Mouse (Mus musculus) neural tube, embryonic 10.5 days (tissue): ENCODE data around the gene Pgghg.

ENCODE experiments used
- DNase-seq: peaks from one replicate; pipeline ENCODE4 v3.0.0-alpha.2; 2017; ENCODE audit warnings: low spot score; ENCODE audit errors: extremely low spot score

Pgghg gene

DNA sequence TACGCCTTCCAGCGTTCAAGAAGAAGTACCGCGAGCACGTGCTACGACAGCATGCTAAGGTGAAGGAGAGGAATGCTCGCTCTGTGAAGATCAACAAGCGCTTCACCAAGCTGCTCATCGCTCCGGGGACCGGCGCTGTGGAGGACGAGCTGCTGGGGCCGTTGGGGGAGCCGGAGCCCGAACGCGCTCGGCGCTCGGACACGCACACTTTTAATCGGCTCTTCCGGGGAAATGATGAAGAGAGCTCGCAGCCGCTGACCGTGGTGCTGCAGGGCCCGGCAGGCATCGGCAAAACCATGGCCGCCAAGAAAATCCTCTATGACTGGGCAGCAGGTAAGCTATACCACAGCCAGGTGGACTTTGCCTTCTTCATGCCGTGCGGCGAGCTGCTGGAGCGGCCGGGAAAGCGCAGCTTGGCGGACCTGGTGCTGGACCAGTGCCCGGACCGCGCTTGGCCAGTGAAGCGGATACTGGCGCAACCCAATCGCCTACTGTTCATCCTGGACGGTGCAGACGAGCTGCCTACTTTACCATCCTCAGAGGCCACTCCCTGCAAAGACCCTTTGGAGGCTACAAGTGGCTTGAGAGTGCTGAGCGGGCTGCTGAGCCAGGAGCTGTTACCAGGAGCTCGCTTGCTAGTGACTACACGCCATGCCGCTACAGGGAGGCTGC lies 18.7 kb upstream of the Pgghg start:
- peak; percentile 59 for DNase-seq

DNA sequence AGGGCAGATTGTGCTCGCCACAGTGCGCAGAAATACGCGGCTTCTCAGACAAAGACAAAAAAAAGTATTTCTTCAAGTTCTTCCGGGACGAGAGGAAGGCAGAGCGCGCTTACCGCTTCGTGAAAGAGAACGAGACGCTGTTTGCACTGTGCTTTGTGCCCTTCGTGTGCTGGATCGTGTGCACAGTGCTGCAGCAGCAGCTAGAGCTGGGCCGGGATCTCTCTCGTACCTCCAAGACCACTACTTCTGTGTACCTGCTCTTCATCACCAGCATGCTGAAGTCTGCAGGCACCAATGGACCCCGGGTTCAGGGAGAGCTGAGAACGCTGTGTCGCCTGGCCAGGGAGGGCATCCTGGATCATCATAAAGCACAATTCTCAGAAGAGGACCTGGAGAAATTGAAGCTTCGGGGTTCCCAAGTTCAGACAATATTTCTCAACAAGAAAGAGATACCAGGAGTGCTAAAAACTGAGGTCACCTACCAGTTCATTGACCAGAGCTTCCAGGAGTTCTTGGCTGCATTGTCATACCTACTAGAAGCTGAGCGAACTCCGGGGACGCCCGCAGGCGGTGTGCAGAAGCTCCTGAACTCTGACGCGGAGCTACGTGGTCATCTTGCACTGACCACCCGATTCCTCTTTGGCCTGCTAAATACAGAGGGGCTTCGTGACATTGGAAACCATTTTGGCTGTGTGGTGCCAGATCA lies 18.0 kb upstream of the Pgghg start:
- DNase-seq = peak; percentile 45

DNA sequence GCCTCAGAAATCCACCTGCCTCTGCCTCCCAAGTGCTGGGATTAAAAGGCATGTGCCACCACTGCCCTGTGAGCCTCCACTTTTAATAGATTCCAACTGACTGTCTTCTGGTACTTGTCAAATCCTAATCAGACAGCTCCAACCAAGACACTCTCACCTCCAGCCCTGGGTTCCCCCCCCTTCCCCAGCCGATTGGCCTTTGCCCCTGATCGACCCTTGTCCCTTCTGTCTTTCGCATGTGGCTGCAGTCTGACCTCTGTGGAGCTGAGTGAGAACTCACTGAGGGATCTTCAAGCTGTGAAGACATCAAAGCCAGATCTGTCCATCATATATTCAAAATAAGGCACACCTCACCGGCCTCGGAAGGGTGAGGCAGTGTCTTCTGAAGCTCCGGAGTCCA lies 14.0 kb upstream of the Pgghg start:
- no peak for DNase-seq

DNA sequence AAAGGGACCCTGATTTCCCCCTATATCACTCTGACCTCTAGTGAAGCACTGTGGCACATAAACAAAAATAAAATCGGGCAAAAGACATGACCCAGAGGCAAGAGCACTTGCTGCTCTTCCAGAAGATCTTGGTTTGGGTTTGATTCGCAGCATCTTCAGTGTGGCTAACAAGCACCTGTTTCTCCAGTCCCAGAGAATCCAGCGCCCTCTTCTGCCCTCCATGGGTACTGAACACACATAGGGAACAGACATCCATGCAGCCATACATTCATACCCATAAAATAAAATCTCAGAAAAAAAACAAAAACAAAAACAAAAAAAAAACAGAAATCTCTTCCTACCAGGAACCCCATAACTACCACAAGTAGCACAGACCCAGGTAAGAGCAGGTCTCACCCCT lies 2.8 kb upstream of the Pgghg start:
- DNase-seq = no peak

DNA sequence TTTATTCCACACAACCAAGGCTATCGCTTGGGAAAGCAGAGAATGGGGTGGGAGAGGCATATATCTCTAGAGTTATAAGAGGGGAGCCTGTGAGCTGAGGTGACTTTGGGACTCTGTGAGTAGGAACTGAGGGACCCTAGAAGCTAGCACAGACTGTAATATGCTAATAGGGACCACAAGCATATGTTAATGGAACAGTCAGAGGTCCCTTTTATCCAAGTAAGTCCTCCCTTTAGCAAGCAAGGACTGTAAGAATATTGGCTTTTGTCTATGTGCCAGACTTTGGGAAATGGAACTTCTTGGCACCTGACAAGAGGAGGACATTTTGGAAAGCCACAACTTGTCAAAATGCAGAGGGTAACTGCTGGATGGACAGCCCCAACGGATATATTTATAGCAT lies 2.3 kb upstream of the Pgghg start:
- no peak for DNase-seq

DNA sequence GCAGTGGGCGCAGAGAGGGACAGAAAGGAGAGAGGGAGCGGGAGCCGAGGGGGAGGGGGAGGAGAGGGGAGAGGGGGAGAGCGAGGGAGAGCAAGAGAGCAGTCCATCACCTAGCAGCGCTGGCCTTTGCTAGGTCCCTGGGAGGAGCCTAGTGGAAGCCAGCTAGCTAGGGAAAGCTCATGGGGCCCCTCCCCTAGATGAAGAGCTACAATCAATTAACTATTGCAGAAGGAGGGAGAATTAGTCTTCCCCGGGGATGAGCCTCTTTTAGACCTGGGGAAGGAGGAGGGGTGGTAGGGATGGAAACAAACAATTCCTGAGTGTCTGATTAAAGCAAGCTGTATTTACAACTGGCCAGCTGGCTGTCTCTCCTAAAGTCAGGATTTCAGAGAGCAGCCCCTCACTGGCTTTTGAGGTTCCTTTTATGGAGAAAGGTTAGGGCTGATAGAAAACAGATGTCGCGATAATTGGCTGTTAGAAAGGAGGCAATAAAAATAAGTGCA lies 1.5 kb upstream of the Pgghg start:
- DNase-seq = peak; percentile 44

DNA sequence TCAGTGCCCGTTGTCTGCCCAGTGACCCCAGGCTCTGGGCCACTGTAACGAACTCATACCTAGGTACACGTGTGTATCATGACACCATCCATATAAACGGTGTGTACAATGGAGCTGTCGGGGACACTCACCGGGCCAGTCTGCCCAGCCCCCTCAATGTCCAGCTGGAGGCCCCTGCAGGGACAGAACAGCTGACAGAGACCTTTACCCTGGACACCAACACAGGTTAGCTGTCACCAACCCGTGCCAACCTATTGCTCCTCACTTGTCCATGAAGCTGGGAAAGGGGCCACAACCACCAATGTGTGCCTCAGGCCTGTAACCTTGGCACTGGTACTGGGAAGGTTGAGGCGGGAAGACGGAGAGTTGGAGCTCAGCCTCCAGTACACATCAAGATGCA lies 1.1 kb downstream of the Pgghg start:
- DNase-seq = no peak

DNA sequence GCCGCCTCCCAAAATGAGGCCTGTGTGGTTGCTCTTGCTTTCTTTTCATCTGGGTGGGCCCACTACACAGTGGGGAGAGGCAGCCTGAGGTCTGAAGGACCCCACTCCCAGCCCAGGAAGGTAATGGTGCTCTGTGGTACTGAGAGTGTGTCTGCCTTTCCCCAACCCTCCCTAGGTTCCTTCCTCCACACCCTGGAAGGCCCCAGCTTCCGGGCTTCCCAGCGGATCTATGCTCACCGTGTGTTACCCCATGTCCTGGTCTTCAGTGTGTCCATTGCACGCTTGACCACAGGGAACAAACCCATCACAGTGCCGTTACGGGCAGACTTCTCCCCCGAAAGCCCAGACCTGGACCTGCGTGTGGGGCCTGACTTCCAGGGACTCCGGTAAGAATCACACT lies 1.6 kb downstream of the Pgghg start:
- no peak for DNase-seq

DNA sequence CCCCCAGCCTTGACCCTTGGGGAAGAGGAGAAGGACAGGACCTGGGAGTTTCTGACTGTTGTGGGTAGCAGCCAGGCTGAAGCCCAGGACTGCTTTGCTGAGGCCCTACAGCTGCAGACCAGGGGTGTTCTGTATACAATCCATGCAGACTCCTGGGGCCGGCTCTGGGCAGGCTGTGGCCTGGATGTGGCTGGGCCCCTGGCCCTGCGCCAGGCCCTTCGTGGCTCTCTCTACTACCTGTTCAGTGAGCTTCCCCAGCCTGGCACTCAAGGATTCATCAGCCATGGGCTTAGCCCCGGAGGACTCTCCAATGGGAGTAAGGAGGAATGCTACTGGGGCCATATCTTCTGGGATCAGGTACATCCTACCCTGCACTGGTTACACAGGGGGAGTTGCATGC lies 2.2 kb downstream of the Pgghg start:
- DNase-seq = no peak

DNA sequence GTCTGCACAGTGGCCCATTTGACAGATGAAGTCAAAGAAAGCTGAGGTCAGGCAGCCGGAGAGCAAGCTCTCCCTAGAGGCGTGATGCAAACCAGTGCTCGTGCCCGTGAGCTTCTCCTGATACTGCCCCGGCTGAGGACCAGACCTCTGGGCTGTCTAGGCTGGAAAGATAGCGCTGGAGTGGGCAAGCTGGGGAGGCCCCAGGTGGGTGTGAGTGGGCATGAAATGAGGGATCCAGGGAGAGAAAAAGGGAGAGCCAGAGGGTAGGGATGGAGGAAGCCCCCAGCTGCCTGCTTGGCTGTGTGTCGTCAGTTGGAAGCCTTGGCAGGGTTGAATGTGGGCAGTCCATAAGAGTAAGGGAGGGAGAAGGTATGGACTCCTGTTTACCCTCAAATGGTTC lies 3.0 kb downstream of the Pgghg start:
- DNase-seq = no peak

DNA sequence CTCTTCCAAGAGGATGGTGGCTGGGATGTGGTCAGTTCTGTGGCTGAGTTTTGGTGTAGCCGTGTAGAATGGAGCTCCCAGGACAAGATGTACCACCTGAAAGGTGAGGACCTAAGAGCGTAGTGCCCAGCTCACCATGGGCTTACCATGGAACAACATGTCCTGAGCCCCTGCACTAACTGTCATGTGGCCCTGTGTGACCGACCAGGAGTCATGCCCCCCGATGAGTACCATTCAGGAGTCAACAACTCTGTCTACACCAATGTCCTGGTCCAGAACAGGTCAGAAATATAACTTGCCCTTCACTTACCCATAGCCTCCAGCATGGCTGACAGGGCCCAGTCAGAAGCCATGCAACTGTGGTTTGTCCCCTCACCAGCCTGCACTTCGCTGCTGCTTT lies 4.1 kb downstream of the Pgghg start:
- DNase-seq = no peak

DNA sequence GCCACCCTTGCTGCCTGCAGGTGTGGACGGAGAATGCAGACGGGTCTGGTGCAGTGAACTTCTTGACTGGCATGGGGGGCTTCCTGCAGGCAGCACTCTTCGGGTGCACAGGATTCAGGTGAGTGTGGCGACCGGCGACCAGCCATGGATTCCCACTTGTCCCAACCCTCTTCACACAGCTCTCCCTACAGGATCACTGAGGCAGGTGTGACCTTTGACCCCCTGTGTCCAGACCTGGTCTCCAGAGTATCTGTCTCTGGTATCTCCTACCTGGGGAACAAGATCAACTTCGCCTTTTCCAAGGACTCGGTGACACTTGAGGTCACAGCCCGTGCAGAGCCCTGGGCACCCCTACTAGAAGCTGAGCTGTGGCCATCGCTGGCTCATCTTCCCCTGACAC lies 5.1 kb downstream of the Pgghg start:
- no peak for DNase-seq

DNA sequence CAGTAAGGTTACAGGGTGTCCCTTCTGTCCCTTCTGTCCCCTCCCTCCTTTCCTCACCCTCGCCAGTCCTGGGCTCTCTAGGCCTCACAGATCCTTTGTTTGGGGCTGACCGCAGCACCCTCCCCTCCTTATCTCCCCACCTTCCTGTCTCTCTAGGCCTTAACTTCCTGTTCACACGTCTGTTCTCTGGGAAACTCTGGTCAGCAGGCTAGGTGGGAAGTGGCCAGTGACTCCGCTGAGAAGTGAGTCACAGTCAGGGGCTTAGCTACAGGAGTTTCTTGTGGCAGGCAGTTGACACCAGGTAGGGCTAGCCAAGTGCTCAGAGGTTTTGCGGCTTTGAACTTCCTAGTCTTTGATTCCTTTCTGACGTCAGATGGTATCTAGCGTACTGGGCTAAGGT lies 5.8 kb downstream of the Pgghg start:
- DNase-seq = no peak

DNA sequence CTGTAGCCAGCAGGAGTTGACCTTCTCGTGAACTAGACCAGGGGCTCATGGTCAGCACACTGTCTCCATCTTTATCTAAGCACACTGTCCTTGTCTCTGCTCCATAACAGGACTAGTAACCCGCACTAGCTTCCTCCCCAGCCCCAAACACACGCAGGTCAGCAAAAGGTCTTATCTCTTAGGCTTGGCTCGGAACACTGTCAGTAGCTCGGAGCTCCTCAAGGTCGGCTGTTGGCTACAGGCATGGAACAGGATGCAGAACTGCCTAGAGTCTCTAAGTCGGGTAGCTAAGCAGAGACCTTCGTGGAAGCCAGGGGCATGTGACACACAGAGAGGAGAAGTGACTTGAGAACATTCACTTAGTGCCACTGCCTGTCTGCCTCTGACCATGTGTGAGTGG lies 7.0 kb downstream of the Pgghg start:
- DNase-seq = no peak

DNA sequence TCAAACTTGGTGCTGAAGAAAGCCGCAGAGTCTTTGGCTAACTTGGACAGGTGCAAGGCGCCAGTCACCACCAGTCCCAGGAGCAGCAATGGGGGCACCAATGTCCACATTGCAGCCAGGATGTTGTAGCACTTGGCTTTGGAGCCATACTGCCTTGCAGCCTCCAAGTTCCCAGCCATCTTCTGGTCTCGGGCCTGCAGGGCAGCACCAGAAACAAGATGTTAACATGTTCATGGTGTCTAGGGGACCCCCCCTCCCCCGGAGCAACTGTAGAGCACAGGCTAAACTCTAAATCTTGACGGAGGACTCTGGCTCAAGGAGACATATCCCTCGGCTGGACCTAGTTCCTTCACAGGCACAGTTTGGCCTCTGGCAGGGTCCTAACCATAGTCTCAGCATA lies 8.1 kb downstream of the Pgghg start:
- no peak for DNase-seq

DNA sequence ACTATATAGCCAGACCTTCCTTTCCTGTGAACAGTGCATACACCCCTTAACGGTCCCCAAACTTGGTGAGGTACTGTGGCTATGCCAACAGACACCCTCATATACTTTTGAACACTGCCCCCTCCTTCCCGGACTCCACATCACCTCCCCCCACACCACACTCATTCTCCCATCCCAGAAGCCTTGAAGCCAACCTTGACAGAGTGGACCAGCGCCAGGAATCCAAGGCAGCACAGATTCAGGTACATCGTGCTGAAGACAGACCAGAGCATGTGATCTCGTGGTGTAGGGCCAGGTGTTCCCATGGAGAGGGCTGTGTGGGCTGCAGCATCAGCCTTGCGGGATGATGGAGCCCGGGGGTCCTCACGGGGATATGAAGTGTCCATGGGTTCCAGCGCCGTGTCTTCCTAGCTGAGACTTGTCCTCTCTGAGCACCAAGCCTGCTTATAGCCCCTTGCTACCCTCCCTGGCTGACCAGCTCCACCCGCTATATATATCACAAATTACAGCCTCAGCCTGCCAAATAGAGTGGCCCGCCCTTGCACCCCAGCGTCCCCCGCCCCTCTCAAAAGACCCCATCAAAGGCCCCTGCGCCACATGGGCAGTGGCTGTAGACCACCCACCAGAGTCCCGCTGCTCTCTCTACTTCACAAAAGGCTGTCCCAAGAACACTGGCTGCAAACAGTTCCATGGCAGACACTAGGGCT lies 8.8 kb downstream of the Pgghg start, which contains the start of gene Ifitm5:
Gene Ifitm5, minus strand, starts transcription at position 468 of the 707 bp plus-strand sequence.
- no peak for DNase-seq

DNA sequence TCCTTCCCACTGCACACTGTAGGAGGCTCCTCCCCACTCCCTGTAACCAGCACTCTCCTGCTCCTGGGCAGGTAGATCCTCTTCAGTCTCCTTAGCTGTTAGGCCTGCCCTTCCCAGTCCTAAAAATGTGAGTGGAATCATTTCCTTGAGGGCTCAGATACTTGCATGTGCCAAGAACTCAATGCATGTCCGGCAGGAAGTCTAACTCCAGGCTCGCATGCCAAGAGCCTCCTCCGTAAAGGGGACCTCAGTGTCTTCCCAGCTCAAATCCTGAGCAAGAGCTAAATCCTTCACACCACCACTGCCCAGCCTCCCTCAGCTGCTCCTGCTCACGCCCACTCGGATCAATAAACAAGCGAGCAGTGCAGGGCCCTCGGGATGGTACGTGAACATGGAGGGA lies 9.9 kb downstream of the Pgghg start:
- DNase-seq = no peak

DNA sequence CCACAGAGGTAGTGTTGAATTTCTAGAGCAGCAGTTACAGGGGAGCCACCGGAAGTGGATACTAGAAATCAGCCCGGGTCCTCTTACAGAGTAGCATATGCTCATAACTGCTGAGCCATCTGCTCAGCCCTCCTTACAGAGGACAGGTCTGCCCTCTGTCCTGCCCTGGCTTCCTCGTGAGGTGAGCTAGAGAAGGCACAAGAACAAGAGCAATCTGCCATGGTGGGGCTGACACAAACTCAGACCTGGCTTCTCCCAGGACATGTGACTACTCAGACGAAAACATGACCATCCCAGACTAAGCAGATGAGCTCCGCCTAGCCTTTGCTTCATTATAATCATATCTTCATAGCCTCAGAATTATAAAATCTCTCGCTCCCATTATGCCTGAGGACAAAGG lies 10.6 kb downstream of the Pgghg start:
- DNase-seq = no peak

DNA sequence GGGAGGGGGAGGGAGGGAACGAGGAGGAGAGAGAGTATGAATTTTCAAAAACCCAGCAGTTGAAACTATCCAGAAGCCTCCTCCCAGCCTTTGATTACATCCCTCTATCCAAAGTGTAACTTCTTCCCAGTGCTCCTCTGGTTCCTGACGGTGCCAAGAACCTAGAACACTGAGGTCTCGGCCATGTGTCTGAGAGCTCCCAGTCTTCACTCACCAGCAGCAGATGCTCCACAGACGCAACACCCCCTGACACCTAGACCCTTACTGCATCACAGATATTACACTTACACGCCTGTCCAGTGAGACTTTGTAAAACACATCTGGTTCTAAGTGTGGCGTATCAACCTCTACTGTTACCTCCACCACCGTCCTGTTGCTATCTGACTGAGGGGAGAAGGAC lies 11.2 kb downstream of the Pgghg start:
- no peak for DNase-seq

DNA sequence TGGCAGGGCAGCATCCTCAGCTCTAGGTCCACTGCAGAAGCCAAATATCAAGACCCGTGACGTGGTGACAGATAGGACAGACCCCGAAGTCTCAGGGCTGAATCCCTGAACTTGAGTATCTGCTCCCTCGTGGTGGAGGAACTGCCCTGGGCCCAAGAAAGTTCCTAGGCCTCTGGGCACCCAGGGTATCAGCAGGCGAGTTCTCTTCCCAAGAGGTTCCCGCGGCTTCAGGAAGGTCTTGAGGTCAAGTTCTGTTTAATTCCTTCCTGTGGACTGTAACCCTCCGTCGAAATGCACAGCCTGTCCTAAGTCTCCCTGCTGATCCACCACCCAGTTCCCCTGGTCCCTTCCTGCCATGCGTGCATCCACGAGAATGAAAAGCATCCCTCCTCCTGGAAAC lies 11.9 kb downstream of the Pgghg start:
- no peak for DNase-seq

DNA sequence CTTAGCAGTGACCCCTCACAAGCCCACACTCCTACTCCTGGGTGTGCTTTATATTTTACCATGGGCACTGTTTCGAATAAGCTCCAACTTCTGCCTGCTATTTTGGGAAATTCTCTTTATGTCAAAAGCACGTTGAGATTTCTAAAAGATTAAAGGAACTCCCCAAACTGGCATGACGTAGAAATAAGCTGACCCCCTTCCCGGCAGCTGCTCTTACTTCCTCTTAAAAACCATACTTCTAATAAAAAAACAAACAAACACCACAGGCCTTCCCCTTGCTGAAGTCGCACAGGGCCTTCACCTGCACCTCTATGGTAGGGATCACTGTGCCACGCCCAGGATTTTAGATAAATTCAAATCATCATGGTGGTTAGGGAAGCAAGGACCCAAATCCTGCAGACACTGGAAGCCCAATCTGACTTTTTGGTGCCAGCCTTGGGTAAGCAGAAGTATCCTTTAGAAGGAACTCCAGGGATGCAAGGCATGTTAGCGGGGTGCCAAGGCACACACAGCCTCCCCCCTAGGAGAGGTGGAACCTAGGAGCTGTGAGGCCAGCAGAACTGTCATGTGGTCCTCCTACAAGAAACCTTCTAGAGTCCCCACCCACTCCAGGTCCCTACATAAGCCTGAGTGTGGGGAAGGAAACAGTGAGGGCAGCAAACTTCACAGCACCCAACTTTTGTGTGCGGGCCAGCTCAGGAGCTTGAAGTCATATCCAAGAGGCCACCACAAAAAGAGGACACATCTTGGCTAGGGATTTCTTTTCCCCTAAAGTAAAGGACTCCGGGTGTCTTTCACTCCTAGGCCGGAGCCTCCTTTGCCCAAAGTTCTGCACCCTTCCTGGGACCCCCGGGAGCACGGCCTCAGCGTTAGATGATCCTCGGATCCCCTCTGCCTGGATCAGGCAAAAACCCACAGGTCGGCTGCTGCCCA lies 12.9 kb downstream of the Pgghg start:
- no peak for DNase-seq

DNA sequence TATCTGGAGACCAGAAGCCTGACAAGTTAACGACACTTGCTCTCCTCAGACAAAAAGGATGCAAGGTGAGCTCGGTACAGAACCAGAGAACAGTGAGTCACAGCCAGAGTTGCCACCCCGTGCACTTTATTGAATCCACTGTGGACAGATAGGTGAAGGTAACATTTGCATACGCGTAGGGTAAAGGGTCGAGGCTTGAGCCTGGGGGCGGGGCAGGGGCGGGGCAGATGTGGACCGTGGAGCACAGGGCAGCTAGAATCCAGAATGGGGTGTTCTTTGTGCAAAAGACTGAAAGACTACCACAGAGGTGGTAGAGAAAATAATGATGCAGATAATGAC lies 13.5 kb downstream of the Pgghg start:
- no peak for DNase-seq
